In the genomic region with DNA sequence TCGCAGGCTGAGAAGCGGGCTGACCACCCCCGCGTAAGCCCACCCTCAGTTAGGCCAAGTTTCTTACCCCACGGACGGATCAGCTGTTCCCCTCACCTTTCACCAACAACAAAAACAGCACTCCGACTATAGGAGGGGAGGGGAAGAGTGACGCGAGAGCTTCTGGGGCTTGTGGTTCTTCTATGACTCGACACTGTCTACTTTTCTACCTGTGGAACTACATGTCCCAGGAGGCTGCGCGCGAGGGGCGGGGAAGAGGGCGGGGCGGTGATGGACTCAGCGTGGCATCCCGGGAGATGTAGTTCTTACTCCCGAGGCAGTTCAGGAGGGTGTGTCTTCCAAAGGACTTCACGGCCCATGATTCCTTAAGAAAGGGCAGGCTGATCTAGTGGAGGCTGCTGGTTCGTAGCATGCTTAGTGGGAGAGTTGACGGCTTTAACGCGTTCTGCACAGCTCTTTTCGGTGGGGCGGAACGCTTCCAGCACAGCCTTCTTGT, we compare ENCODE assay signal across 8 mouse cellular contexts. TPM values are rescaled to one million over a fixed set of nuclear protein-coding genes. Genes with fewer than 3 reads are reported as not detected.
DNase-seq lines count a peak whose midpoint lies in the region; ATAC-seq and TF ChIP-seq lines count a peak whose summit lies in the region.

Calcoco1 (minus strand) TSS at position 199 of the 496 bp plus-strand sequence.

- 1% methylated on average over 27 of the region's 27 CpGs for WGBS in hindbrain, embryonic 10.5 days
- WGBS in lung, postnatal 0 days: 0% methylated on average over 27 of the region's 27 CpGs

- peak; percentile 99 for DNase-seq in MN1 (ENCODE audit: low spot score)
- peak; percentile 96 for DNase-seq in cerebellum, adult 9-10 months
- DNase-seq in hindbrain, embryonic 10.5 days (ENCODE audit: low spot score): peak; percentile 99
- peak; percentile 97 for DNase-seq in layer of hippocampus, adult 9-11 months
- DNase-seq in lung, postnatal 0 days (ENCODE audit: low spot score): peak; percentile 98
- DNase-seq in ovary, postnatal 14 days (ENCODE audit: low spot score): peak; percentile 88
- peak; percentile 94 for DNase-seq in thymus, postnatal 14 days

- TF ChIP-seq CTCF in lung, postnatal 0 days (IDR thresholded peaks at IDR 0.05): peak; percentile 17; the same call in 1 of the 2 replicates

- peak within 1 kb of the TSS; percentile 76 for H3K9ac ChIP-seq in lung, postnatal 0 days (replicated peaks; ENCODE audit: low read depth)

- peak within 1 kb of the TSS; percentile 69 for H3K4me2 ChIP-seq in lung, postnatal 0 days (replicated peaks; ENCODE audit: low read depth, low read length)

- peak within 1 kb of the TSS; percentile 81 for H3K27ac ChIP-seq in hindbrain, embryonic 10.5 days
- peak within 1 kb of the TSS; percentile 78 for H3K27ac ChIP-seq in lung, postnatal 0 days (ENCODE audit: low read length)

- H3K36me3 ChIP-seq in hindbrain, embryonic 10.5 days: peaks cover 19% of the 10 kb centered on the region; the same call in 1 of the 2 replicates
- H3K36me3 ChIP-seq in lung, postnatal 0 days (ENCODE audit: insufficient read depth, low read length): peaks cover 8% of the 10 kb centered on the region

- TF ChIP-seq EP300 in lung, postnatal 0 days (IDR thresholded peaks at IDR 0.05): no peak

- H3K27me3 ChIP-seq in hindbrain, embryonic 10.5 days (ENCODE audit: insufficient read depth, poor library complexity, severe bottlenecking): no peaks in the 10 kb centered on the region
- no peaks in the 10 kb centered on the region for H3K27me3 ChIP-seq in lung, postnatal 0 days (replicated peaks; ENCODE audit: insufficient read depth, low read length)

- peaks cover 18% of the 10 kb centered on the region for H3K4me1 ChIP-seq in hindbrain, embryonic 10.5 days (replicated peaks)
- no peaks in the 10 kb centered on the region for H3K4me1 ChIP-seq in lung, postnatal 0 days (ENCODE audit: insufficient read depth, low read depth, low read length)

- peak; percentile 98 for ATAC-seq in frontal cortex, adult (ENCODE audit: low TSS enrichment)
- ATAC-seq in lung, postnatal 0 days: peak; percentile 99

- H3K4me3 ChIP-seq in hindbrain, embryonic 10.5 days: peak within 1 kb of the TSS; percentile 70
- H3K4me3 ChIP-seq in lung, postnatal 0 days (ENCODE audit: low read depth, low read length): peak within 1 kb of the TSS; percentile 77

- no peaks in the 10 kb centered on the region for H3K9me3 ChIP-seq in hindbrain, embryonic 10.5 days
- H3K9me3 ChIP-seq in lung, postnatal 0 days (ENCODE audit: low read length): no peaks in the 10 kb centered on the region

RNA-seq across cellular contexts. Expression of gene Calcoco1, which starts in this region (rescaled TPM):
- 32.1 and 38.5 TPM in 2 replicates for polyA plus RNA-seq in hindbrain, embryonic 10.5 days (2016; fragmentation: Nextera tagmentation; extraction: Ambion mirVana)
- polyA plus RNA-seq in lung, postnatal 0 days (2015; fragmentation: Nextera tagmentation; extraction: Ambion mirVana): 92.3 and 99.4 TPM in 2 replicates

Comparison
In these comparisons a context has a peak if more than half of its experiments do, and no peak if none do; other contexts are left out.
1. Peak in every context shown above with its lines: DNase-seq, ATAC-seq, H3K4me3 ChIP-seq and H3K27ac ChIP-seq.